Mouse (Mus musculus): ENCODE measurements around the gene Pttg1ip. TPM values are rescaled to one million over a fixed set of nuclear protein-coding genes. Genes with fewer than 3 reads are reported as not detected.

The Pttg1ip gene
- 10 to 100 TPM; 30.5 to 36.5 TPM for total RNA-seq (2021)
- long read RNA-seq, experiment 1, transcript Pttg1ip-201 (6 exons, 2,294 nt): major isoform, 36 of 47 reads
- long read RNA-seq, experiment 1, partial matches to known transcripts: 0 of 47 reads
- long read RNA-seq, experiment 1, other reads (novel, unspliced or antisense): 9 of 47 reads
- long read RNA-seq, experiment 2, transcript Pttg1ip-201 (6 exons, 2,294 nt): major isoform, 49 of 60 reads
- long read RNA-seq, experiment 2, partial matches to known transcripts: 9 of 60 reads
- long read RNA-seq, experiment 2, other reads (novel, unspliced or antisense): 2 of 60 reads

GRCm38 (mm10) chr10:77581408-77582284 lies at the start of gene Pttg1ip:
Gene Pttg1ip (plus strand): TSS chr10:77581720.
- no peak for TF ChIP-seq CTCF (IDR thresholded peaks at IDR 0.05)
- H3K27ac ChIP-seq: peak within 1 kb of the TSS; percentile 97
- peak; percentile 99 for DNase-seq
- intact Hi-C loops (cut with DNase I): loop anchor here (5.0 to 10.0 kb wide), 2 partner anchors 41 to 167 kb away; partner anchors contain the start of genes Adarb1 and Ube2g2
- peak within 1 kb of the TSS; percentile 82 for H3K4me3 ChIP-seq

GRCm38 (mm10) chr10:77532020-77532413 lies 49.5 kb upstream of the Pttg1ip start:
- no peak overlapping the region for H3K27ac ChIP-seq
- no peak for TF ChIP-seq CTCF (IDR thresholded peaks at IDR 0.05)
- DNase-seq: no peak
- intact Hi-C loops (cut with DNase I): no loop called here
- no peak overlapping the region for H3K4me3 ChIP-seq

- Histone ChIP-seq H3K4me3 (no peak overlapping the region), H3K27ac (no peak overlapping the region)
- no peak for DNase-seq
- intact Hi-C loops (cut with DNase I): no loop called here
- no peak for TF ChIP-seq CTCF (IDR thresholded peaks at IDR 0.05)
Observed at GRCm38 (mm10) chr10:77536727-77537126, 44.8 kb upstream of the Pttg1ip start.

GRCm38 (mm10) chr10:77537215-77538209 lies 44.0 kb upstream of the Pttg1ip start:
- intact Hi-C loops (cut with DNase I): no loop called here
- Histone ChIP-seq H3K4me3 (no peak overlapping the region), H3K27ac (no peak overlapping the region)
- TF ChIP-seq CTCF (IDR thresholded peaks at IDR 0.05): no peak
- no peak for DNase-seq

GRCm38 (mm10) chr10:77539320-77539945 lies 42.1 kb upstream of the Pttg1ip start:
- Histone ChIP-seq H3K4me3 (no peak overlapping the region), H3K27ac (no peak overlapping the region)
- intact Hi-C loops (cut with DNase I): no loop called here
- TF ChIP-seq CTCF (IDR thresholded peaks at IDR 0.05): no peak
- DNase-seq: no peak

- intact Hi-C loops (cut with DNase I): no loop called here
- H3K27ac ChIP-seq: 0 out of 2 replicates have a peak overlapping the region, but pooled peaks have one; percentile 3
- TF ChIP-seq CTCF (IDR thresholded peaks at IDR 0.05): no peak
- H3K4me3 ChIP-seq: no peak overlapping the region
- DNase-seq: no peak
Observed at GRCm38 (mm10) chr10:77540576-77541102, 40.9 kb upstream of the Pttg1ip start.

GRCm38 (mm10) chr10:77541864-77542666 lies 39.5 kb upstream of the Pttg1ip start:
- intact Hi-C loops (cut with DNase I): no loop called here
- no peak for DNase-seq
- no peak overlapping the region for H3K4me3 ChIP-seq
- no peak for TF ChIP-seq CTCF (IDR thresholded peaks at IDR 0.05)
- H3K27ac ChIP-seq: no peak overlapping the region

GRCm38 (mm10) chr10:77543226-77543625 lies 38.3 kb upstream of the Pttg1ip start:
- DNase-seq: no peak
- Histone ChIP-seq H3K4me3 (no peak overlapping the region), H3K27ac (no peak overlapping the region)
- peak; percentile 57 for TF ChIP-seq CTCF (IDR thresholded peaks at IDR 0.05)
- intact Hi-C loops (cut with DNase I): no loop called here

GRCm38 (mm10) chr10:77544916-77545315 lies 36.6 kb upstream of the Pttg1ip start:
- intact Hi-C loops (cut with DNase I): no loop called here

GRCm38 (mm10) chr10:77548576-77548975 lies 32.9 kb upstream of the Pttg1ip start:
- DNase-seq: no peak
- Histone ChIP-seq H3K4me3 (no peak overlapping the region), H3K27ac (no peak overlapping the region)
- intact Hi-C loops (cut with DNase I): no loop called here
- TF ChIP-seq CTCF (IDR thresholded peaks at IDR 0.05): no peak

More at GRCm38 (mm10) chr10:77544916-77545315, 36.6 kb upstream of the Pttg1ip start:
- TF ChIP-seq CTCF (IDR thresholded peaks at IDR 0.05): no peak
- DNase-seq: peak; percentile 93
- no peak overlapping the region for H3K4me3 ChIP-seq
- peak overlapping the region; percentile 74 for H3K27ac ChIP-seq

- no peak for TF ChIP-seq CTCF (IDR thresholded peaks at IDR 0.05)
- DNase-seq: peak; percentile 53
- intact Hi-C loops (cut with DNase I): no loop called here
- Histone ChIP-seq H3K4me3 (no peak overlapping the region), H3K27ac (peak overlapping the region; percentile 56)
Observed at GRCm38 (mm10) chr10:77550874-77551273, 30.6 kb upstream of the Pttg1ip start.
